Comparison of ENCODE assay signal across 15 mouse cellular contexts in the genomic region with DNA sequence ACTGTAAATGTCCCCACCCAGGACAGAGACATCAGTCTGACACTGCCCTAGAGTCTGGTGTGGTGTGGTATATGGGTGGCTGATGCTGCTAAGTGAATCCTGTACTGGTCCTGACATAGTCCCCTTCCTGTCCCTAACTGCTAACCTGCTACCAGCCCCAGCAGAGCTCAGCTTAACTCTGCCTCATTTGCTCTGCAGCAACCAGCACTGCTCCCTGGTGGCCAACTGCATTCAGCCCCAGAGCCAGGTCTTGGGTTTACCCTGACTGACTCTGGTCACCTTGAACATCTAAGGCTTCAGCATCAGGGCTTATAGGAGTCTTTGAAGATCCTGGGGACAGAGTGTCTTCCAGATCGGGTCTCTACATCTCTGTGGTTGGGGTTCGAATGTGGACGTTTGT. TPM values are rescaled to one million over a fixed set of nuclear protein-coding genes. Genes with fewer than 3 reads are reported as not detected.
DNase-seq lines count a peak whose midpoint lies in the region; ATAC-seq and TF ChIP-seq lines count a peak whose summit lies in the region.
"Had no signal": no experiment of that assay in that cellular context is flagged by ENCODE, and none has a peak within 500 bp of the region (broad histone marks: within the 10 kb centered on the region; RNA-seq: fewer than 3 reads in every experiment).

No protein-coding gene starts in this region.

- H3K4me1 ChIP-seq in liver, adult 2 months (ENCODE audit: control insufficient read depth, insufficient read depth, low read length) = no peaks in the 10 kb centered on the region
- H3K4me1 ChIP-seq in CH12.LX (ENCODE audit: control insufficient read depth in 1 of 2, insufficient read depth in 2 of 2) = no peaks in the 10 kb centered on the region
- H3K4me1 ChIP-seq in forebrain, embryonic 11.5 days (replicated peaks; ENCODE audit: control insufficient read depth, insufficient read depth, low read length) = no peaks in the 10 kb centered on the region
- H3K4me1 ChIP-seq: embryonic facial prominence, embryonic 15.5 days; stomach, embryonic 15.5 days had no signal

- in situ Hi-C loops in CH12.LX (cut with MboI; ENCODE audit: low pct_ligation_motif_present, low pct_unique_long_range_greater_than_20kb, low sequenced_read_pairs) = no loop called here

- peak; percentile 55 for ATAC-seq in common myeloid progenitor, adult 5-6 weeks (replicated peaks; ENCODE audit: low read depth, poor library complexity, severe bottlenecking)
- no peak for ATAC-seq in forebrain, embryonic 11.5 days (replicated peaks; ENCODE audit: low FRiP score)

- DNase-seq in liver, adult 2 months (ENCODE audit: extremely low read depth, low read depth, low spot score) = no peak
- DNase-seq in liver = no peak
- DNase-seq in CH12.LX (ENCODE audit: extremely low read depth) = peak; percentile 5
- peak; percentile 34 to 56 for DNase-seq in thymus, adult 18-20 months
- no peak for DNase-seq in forebrain, embryonic 11.5 days (ENCODE audit: low spot score)
- DNase-seq in embryo, embryonic 10 days (ENCODE audit: low spot score) = no peak
- DNase-seq: cerebellum, adult 9-10 months; heart, postnatal 14 days; kidney, postnatal 25 days; lung, postnatal 10 days; retina, postnatal 1 day had no signal

- H3K27me3 ChIP-seq in liver, adult 2 months (ENCODE audit: control insufficient read depth, insufficient read depth, low read length) = no peaks in the 10 kb centered on the region
- peaks cover 26% of the 10 kb centered on the region for H3K27me3 ChIP-seq in CH12.LX (replicated peaks)
- no peaks in the 10 kb centered on the region for H3K27me3 ChIP-seq in forebrain, embryonic 11.5 days (ENCODE audit: control insufficient read depth, insufficient read depth, low read length)
- H3K27me3 ChIP-seq: embryonic facial prominence, embryonic 15.5 days; stomach, embryonic 15.5 days had no signal

- dilution Hi-C loops in CH12.LX (cut with MboI; ENCODE audit: extremely low pct_ligation_motif_present, extremely low pct_unique_long_range_greater_than_20kb, low sequenced_read_pairs) = no loop called here

- no peak overlapping the region for H3K27ac ChIP-seq in liver, adult 2 months (replicated peaks; ENCODE audit: insufficient read depth, low read depth, low read length)
- no peak overlapping the region for H3K27ac ChIP-seq in CH12.LX (ENCODE audit: insufficient read depth, low read depth)
- no peak overlapping the region for H3K27ac ChIP-seq in forebrain, embryonic 11.5 days (ENCODE audit: low read depth, low read length)
- H3K27ac ChIP-seq: embryonic facial prominence, embryonic 15.5 days; stomach, embryonic 15.5 days had no signal

- peaks cover 5% of the 10 kb centered on the region for H3K9me3 ChIP-seq in CH12.LX (replicated peaks; ENCODE audit: low read length)
- H3K9me3 ChIP-seq in forebrain, embryonic 11.5 days (ENCODE audit: control insufficient read depth, low read length) = peaks cover 3% of the 10 kb centered on the region; the same call in 1 of the 2 replicates
- H3K9me3 ChIP-seq: embryonic facial prominence, embryonic 15.5 days; stomach, embryonic 15.5 days had no signal

- no peak overlapping the region for H3K4me3 ChIP-seq in liver, adult 2 months (ENCODE audit: insufficient read depth, low read depth, low read length)
- no peak overlapping the region for H3K4me3 ChIP-seq in CH12.LX (replicated peaks in 1 of 3; ENCODE audit: low read depth in 2 of 3, low read length in 2 of 3, poor library complexity in 1 of 3)
- H3K4me3 ChIP-seq in forebrain, embryonic 11.5 days (ENCODE audit: low read depth, low read length) = no peak overlapping the region
- H3K4me3 ChIP-seq: embryonic facial prominence, embryonic 15.5 days; myocyte; stomach, embryonic 15.5 days had no signal

- no peak for TF ChIP-seq POLR2A in liver, adult 2 months (IDR thresholded peaks at IDR 0.05; ENCODE audit: extremely low read depth, insufficient read depth, low read length)
- no peak for TF ChIP-seq POLR2A in CH12.LX (IDR thresholded peaks at IDR 0.05; ENCODE audit: low read depth, low read length)

- no peaks in the 10 kb centered on the region for H3K36me3 ChIP-seq in liver, adult 2 months (ENCODE audit: control insufficient read depth, insufficient read depth, low read length)
- no peaks in the 10 kb centered on the region for H3K36me3 ChIP-seq in CH12.LX (replicated peaks in 1 of 2; ENCODE audit: control insufficient read depth in 1 of 2, insufficient read depth in 1 of 2, low read length in 1 of 2)
- peaks cover 10% of the 10 kb centered on the region for H3K36me3 ChIP-seq in forebrain, embryonic 11.5 days (ENCODE audit: control insufficient read depth, insufficient read depth, low read length)
- H3K36me3 ChIP-seq: embryonic facial prominence, embryonic 15.5 days; stomach, embryonic 15.5 days had no signal

- TF ChIP-seq RAD21 in CH12.LX (IDR thresholded peaks at IDR 0.05; ENCODE audit: low read depth, low read length) = peak; percentile 37

- H3K9ac ChIP-seq in liver, adult 2 months (ENCODE audit: low read depth, low read length) = no peak overlapping the region
- H3K9ac ChIP-seq in CH12.LX (ENCODE audit: insufficient read depth, low read depth) = no peak overlapping the region
- H3K9ac ChIP-seq in forebrain, embryonic 11.5 days (ENCODE audit: low read length) = no peak overlapping the region
- H3K9ac ChIP-seq: embryonic facial prominence, embryonic 15.5 days; stomach, embryonic 15.5 days had no signal

- H3K79me2 ChIP-seq in liver, adult 2 months (ENCODE audit: control insufficient read depth, insufficient read depth, low read length) = no peaks in the 10 kb centered on the region
- H3K79me2 ChIP-seq in CH12.LX (replicated peaks; ENCODE audit: control insufficient read depth, extremely low read depth, insufficient read depth, poor library complexity, severe bottlenecking) = no peaks in the 10 kb centered on the region

- WGBS in liver, adult 2 months = 81% methylated on average over 3 of the region's 3 CpGs
- 92% methylated on average over 3 of the region's 3 CpGs for WGBS in forebrain, embryonic 11.5 days

- no peak for TF ChIP-seq EP300 in CH12.LX (IDR thresholded peaks at IDR 0.05; ENCODE audit: low read length)

- peak; percentile 36; the same call in 1 of the 2 replicates for TF ChIP-seq CTCF in liver, adult 2 months (IDR thresholded peaks at IDR 0.05; ENCODE audit: low read depth, low read length)
- TF ChIP-seq CTCF in CH12.LX (conservative IDR thresholded peaks at IDR 0.05 in 1 of 2, IDR thresholded peaks at IDR 0.05 in 1 of 2; ENCODE audit: low read depth in 2 of 2, low read length in 2 of 2) = peak in 1 of 2 experiments; percentile 64; a peak in 2 of 4 replicates

- H3K4me2 ChIP-seq in CH12.LX (ENCODE audit: insufficient read depth, low read depth, poor library complexity, severe bottlenecking) = no peak overlapping the region
- no peak overlapping the region for H3K4me2 ChIP-seq in forebrain, embryonic 11.5 days (ENCODE audit: low read depth, low read length, severe bottlenecking)
- H3K4me2 ChIP-seq: embryonic facial prominence, embryonic 15.5 days; stomach, embryonic 15.5 days had no signal

TF ChIP-seq in CH12.LX, 34 proteins besides CTCF, POLR2A, EP300 and RAD21:
- TF ChIP-seq CHD2 (IDR thresholded peaks at IDR 0.05; ENCODE audit: low read length) (no peak), USF2 (conservative IDR thresholded peaks at IDR 0.05; ENCODE audit: low read depth, low read length) (no peak), SMC3 (IDR thresholded peaks at IDR 0.05; ENCODE audit: low read depth, low read length) (peak; percentile 54)

RNA-seq across cellular contexts. Expression of a gene that starts 50.5 kb away (rescaled TPM):
- 6.0 and 7.2 TPM in 2 replicates for total RNA-seq in liver, adult 2 months (2014; rRNA removed)
- 4.5 and 5.5 TPM in 2 replicates for polyA plus RNA-seq in liver, adult 2 months (2012; rRNA removed)
- total RNA-seq in CH12.LX (2012; rRNA removed) (6.2 and 7.8 TPM in 2 replicates), CH12.LX (2014; rRNA removed) (8.3 TPM in 2 replicates)
- 10.1 and 12.0 TPM in 2 replicates for polyA plus RNA-seq in CH12.LX (2012; ENCODE audit: insufficient read length, low read depth)
- 17.8 and 21.7 TPM in 2 replicates for total RNA-seq in common myeloid progenitor, adult 5-6 weeks (2017)
- polyA plus RNA-seq in forebrain, embryonic 11.5 days (2014; fragmentation: Nextera tagmentation; extraction: Ambion mirVana) = 34.0 and 39.0 TPM in 2 replicates

Comparison
In these comparisons a context has a peak if more than half of its experiments do, and no peak if none do; other contexts are left out.
1. DNase-seq: peak in CH12.LX (single experiment) and thymus, adult 18-20 months (2 of 2); none in liver, adult 2 months (single experiment), liver (single experiment), forebrain, embryonic 11.5 days (single experiment) and embryo, embryonic 10 days (single experiment).